Mouse (Mus musculus) liver, postnatal 0 days (tissue): ENCODE data around the gene Irs2.

Experiments used
- CTCF ChIP-seq: sonication (generic); IDR thresholded peaks from 2 replicates; pipeline ENCODE4 v1.5.1; 2016; ENCODE audit warnings: antibody characterized with exemption, low read depth
- EP300 ChIP-seq: IDR thresholded peaks from 2 replicates; pipeline ENCODE4 v1.6.1; 2016; ENCODE audit warnings: antibody characterized with exemption, low read depth, mild to moderate bottlenecking

GRCm38 (mm10) chr8:11035628-11036416 lies 27.6 kb upstream of the Irs2 start:
- TF ChIP-seq CTCF (no peak), EP300 (no peak)
